Mouse (Mus musculus) liver, adult 2 months (tissue): Measurements from ENCODE around the gene Pxt1. TPM values are rescaled to one million over a fixed set of nuclear protein-coding genes. Genes with fewer than 3 reads are reported as not detected.

Source experiments
- DNase-seq: peaks from one replicate; pipeline ENCODE4 v3.0.0-alpha.2; 2011; ENCODE audit warnings: low read depth, low spot score; ENCODE audit errors: extremely low read depth
- H3K27ac ChIP-seq: fragments of 200-500 bp; replicated peaks from 2 replicates; pipeline ENCODE4 v1.5.1; 2012; ENCODE audit warnings: low read depth, mild to moderate bottlenecking, control low read depth, inconsistent platforms, low read length; ENCODE audit not compliant: insufficient read depth
- H3K27me3 ChIP-seq: fragments of 200-500 bp; 2 replicates; pipeline ENCODE4 v1.6.1; 2012; ENCODE audit warnings: mild to moderate bottlenecking, moderate library complexity, low read length, inconsistent platforms; ENCODE audit not compliant: control insufficient read depth, insufficient read depth
- H3K36me3 ChIP-seq: fragments of 200-500 bp; 2 replicates; pipeline ENCODE4 v1.6.1; 2012; ENCODE audit warnings: low read length, inconsistent platforms; ENCODE audit not compliant: control insufficient read depth, insufficient read depth
- H3K4me1 ChIP-seq: fragments of 200-500 bp; 2 replicates; pipeline ENCODE4 v1.6.1; 2011; ENCODE audit warnings: low read length; ENCODE audit not compliant: control insufficient read depth, insufficient read depth
- H3K4me3 ChIP-seq: fragments of 200-500 bp; 2 replicates; pipeline ENCODE4 v1.5.1; 2011; ENCODE audit warnings: low read depth, mild to moderate bottlenecking, control low read depth, low read length, moderate library complexity; ENCODE audit not compliant: insufficient read depth
- H3K79me2 ChIP-seq: fragments of 200-500 bp; 2 replicates; pipeline ENCODE4 v1.6.1; 2012; ENCODE audit warnings: inconsistent platforms, mild to moderate bottlenecking, low read length, moderate library complexity; ENCODE audit not compliant: control insufficient read depth, insufficient read depth
- H3K9ac ChIP-seq: fragments of 200-500 bp; 2 replicates; pipeline ENCODE4 v1.6.1; 2012; ENCODE audit warnings: low read depth, mild to moderate bottlenecking, control low read depth, inconsistent platforms, low read length
- CTCF ChIP-seq: fragments of 200-500 bp; IDR thresholded peaks from 2 replicates; pipeline ENCODE4 v1.5.1; 2011; ENCODE audit warnings: low read depth, low read length, control low read depth
- POLR2A ChIP-seq: fragments of 200-500 bp; IDR thresholded peaks from 2 replicates; pipeline ENCODE4 v1.6.1; 2011; ENCODE audit warnings: low read length, control low read depth; ENCODE audit not compliant: insufficient read depth; ENCODE audit errors: extremely low read depth
- WGBS: fragments of 180-500 bp; shearing (Covaris S2); methylation state at CpG from one replicate; pipeline ENCODE4 v1.1.7; 2018; 5-methylcytosine and 5-hydroxymethylcytosine counted together
- polyA plus RNA-seq: library from polyadenylated mRNA; depleted of rRNA; stranded (reverse); fragments of >200 nt; gene quantifications from 2 replicates; pipeline ENCODE4 v1.2.3, GENCODE M21; 2012
- total RNA-seq: library from RNA; depleted of rRNA; stranded (reverse); fragments of >200 nt; gene quantifications from 2 replicates; pipeline ENCODE4 v1.2.3, GENCODE M21; 2014

Pxt1 gene
- total and polyA plus RNA-seq, 2 experiments, result not detected

DNA sequence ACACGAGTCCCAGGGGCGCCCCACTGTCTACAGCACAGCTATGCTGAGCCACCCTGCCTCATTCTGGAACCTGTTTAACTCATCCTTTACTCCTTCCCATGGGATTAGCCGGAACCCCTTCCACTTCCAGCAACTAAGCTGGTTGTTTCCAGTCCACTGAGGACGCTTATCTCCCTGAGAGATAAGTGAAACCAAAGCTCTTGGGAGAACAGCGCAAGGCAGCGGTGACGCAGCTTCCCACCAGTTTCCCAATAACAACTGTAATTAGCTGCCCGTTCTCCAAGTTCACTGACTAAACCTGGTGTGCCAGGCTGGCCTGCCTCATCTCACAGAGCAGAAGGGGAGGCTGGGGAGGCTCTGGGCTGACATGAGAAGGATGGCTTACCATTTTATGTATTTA lies 22.6 kb downstream of the Pxt1 start:
- no peaks in the 10 kb centered on the region for H3K27me3 ChIP-seq

DNA sequence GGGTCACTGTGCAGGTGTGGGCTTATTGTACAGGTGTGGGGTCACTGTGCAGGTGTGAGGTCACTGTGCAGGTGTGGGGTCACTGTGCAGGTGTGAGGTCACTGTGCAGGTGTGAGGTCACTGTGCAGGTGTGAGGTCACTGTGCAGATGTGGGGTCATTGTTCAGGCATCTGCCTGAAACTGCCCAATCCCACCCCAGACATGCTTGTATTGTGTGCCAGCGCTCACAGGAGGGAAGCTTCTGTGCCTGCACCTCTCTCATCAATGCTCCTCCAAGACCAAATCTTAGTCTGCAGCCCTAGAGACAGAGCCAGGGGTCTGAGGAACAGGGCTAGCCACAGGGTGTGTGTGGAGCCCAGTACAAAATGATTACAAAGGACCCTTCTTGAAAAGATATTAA lies 27.1 kb downstream of the Pxt1 start:
- Histone ChIP-seq H3K27ac (no peak overlapping the region), H3K79me2 (no peaks in the 10 kb centered on the region), H3K36me3 (no peaks in the 10 kb centered on the region), H3K4me1 (peaks cover 6% of the 10 kb centered on the region), H3K4me3 (no peak overlapping the region), H3K27me3 (no peaks in the 10 kb centered on the region), H3K9ac (no peak overlapping the region)
- no peak for DNase-seq
- WGBS, result 100% methylated on average over 1 of the region's 1 CpGs
- TF ChIP-seq POLR2A (no peak), CTCF (no peak)

More for the DNA sequence above, 22.6 kb downstream of the Pxt1 start:
- TF ChIP-seq POLR2A, result no peak
- TF ChIP-seq CTCF, result no peak
- H3K36me3 ChIP-seq, result no peaks in the 10 kb centered on the region
- no peaks in the 10 kb centered on the region for H3K79me2 ChIP-seq
- no peak overlapping the region for H3K27ac ChIP-seq
- no peaks in the 10 kb centered on the region for H3K4me1 ChIP-seq
- no peak for DNase-seq
- WGBS, result 78% methylated on average over 8 of the region's 8 CpGs
- H3K4me3 ChIP-seq, result no peak overlapping the region; the same call in 1 of the 2 replicates
- H3K9ac ChIP-seq, result no peak overlapping the region

DNA sequence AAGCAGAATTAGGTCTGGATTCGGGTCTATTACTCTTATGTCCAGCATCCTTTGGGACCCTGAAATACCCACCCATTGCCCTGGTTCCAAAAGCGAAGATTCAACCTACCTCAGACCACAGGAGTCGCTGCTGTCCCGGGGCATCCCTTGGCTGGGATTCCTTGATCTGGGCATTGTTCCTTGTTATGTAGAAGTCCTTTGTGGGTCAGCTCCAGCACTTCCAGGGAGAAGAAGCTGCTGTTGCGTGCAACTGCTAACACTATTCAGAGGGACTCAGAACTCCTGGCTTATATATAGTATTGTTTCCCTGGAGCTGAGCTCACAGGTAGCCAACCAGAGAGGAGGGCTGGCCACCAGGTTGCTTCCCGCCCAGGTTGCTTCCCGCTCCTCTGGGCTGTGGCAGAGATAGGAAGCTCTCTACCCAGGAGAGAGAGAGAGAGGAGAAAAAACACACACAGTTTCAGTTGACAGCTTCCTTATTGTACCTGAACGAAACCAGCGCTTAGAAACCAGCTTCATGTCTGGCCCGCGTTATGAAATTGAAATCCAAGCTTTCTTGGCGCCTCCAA lies 28.5 kb downstream of the Pxt1 start, which contains the start of gene 4930539E08Rik:
Gene 4930539E08Rik, minus strand, starts transcription at position 265 of the 569 bp plus-strand sequence.
- 87% methylated on average over 12 of the region's 12 CpGs for WGBS
- TF ChIP-seq POLR2A (no peak), CTCF (no peak)
- Histone ChIP-seq H3K79me2 (no peaks in the 10 kb centered on the region), H3K36me3 (no peaks in the 10 kb centered on the region), H3K27me3 (no peaks in the 10 kb centered on the region), H3K4me3 (no peak within 1 kb of the TSS), H3K4me1 (peaks cover 6% of the 10 kb centered on the region), H3K27ac (no peak within 1 kb of the TSS), H3K9ac (no peak within 1 kb of the TSS)
- no peak for DNase-seq

DNA sequence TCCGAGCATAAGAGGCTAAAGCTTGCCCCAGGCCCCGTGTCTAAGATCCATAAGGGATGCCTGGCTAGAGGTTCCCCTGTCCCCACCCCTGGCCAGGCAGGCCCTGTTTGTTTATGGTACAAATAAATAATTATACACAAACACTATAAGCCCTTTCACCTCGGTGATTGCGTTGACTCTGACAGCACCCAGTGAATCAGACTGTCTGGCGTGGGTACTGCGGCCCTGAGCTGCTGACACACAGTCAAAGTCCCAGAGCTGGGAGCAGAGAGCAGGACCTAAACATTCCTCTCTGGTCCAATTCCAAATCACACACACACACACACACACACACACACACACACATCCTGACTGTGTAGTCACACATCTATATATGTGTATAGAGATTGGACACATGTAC lies 29.7 kb downstream of the Pxt1 start:
- H3K9ac ChIP-seq, result no peak overlapping the region
- H3K27ac ChIP-seq, result no peak overlapping the region
- WGBS, result 48% methylated on average over 6 of the region's 6 CpGs

DNA sequence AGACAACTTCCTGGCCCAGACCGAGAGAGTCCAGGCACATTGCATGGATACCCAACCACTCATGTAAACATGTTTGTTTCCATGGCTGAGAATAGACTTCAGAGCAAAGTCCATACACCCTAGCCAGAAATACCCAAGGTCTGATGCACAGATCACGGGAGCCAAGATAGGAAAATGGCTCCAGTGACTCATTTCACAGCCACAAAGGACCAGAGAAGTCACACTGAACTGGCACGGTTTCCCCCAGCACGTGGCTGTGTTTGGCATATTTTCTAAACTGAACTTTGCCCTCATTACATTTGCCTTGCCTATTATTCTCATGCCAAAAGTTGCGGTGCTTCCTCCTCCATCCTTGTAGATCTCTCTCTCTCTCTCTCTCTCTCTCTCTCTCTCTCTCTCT lies 30.4 kb downstream of the Pxt1 start:
- H3K79me2 ChIP-seq, result no peaks in the 10 kb centered on the region
- no peak overlapping the region for H3K9ac ChIP-seq
- WGBS, result 15% methylated on average over 5 of the region's 5 CpGs
- no peaks in the 10 kb centered on the region for H3K36me3 ChIP-seq
- no peaks in the 10 kb centered on the region for H3K27me3 ChIP-seq
- no peak overlapping the region for H3K27ac ChIP-seq
- peak; percentile 85 for DNase-seq
- no peak overlapping the region for H3K4me3 ChIP-seq
- H3K4me1 ChIP-seq, result peaks cover 10% of the 10 kb centered on the region
- no peak for TF ChIP-seq POLR2A
- no peak for TF ChIP-seq CTCF

More for the DNA sequence above, 29.7 kb downstream of the Pxt1 start:
- H3K4me3 ChIP-seq, result no peak overlapping the region
- peaks cover 10% of the 10 kb centered on the region for H3K4me1 ChIP-seq
- H3K36me3 ChIP-seq, result no peaks in the 10 kb centered on the region
- H3K27me3 ChIP-seq, result no peaks in the 10 kb centered on the region
- DNase-seq, result peak; percentile 35
- H3K79me2 ChIP-seq, result no peaks in the 10 kb centered on the region
- no peak for TF ChIP-seq POLR2A
- TF ChIP-seq CTCF, result no peak

DNA sequence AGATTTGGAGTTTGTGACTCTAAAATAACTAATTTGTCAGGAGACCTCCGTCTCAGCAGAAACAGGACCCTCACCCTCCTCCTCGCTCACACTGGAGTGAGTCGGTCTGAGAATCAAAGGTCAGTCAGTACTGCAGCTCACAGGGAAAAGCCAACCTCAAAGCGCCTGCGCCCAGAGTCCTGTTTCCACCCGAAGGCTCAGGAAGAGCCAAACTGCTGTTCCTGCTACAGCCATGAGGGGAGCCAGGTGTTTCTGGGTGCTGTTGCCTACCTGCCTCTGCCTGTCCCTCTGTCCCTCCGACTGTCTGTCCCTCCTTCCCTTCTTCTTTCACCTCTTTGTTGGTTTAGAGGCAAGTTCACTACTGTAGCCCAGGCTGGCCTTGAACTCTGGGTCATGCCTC lies 33.5 kb downstream of the Pxt1 start:
- Histone ChIP-seq H3K4me3 (no peak overlapping the region), H3K27me3 (no peaks in the 10 kb centered on the region), H3K4me1 (peaks cover 10% of the 10 kb centered on the region), H3K79me2 (no peaks in the 10 kb centered on the region), H3K27ac (no peak overlapping the region), H3K9ac (no peak overlapping the region), H3K36me3 (no peaks in the 10 kb centered on the region)
- TF ChIP-seq CTCF, result peak; percentile 70
- no peak for TF ChIP-seq POLR2A
- peak; percentile 79 for DNase-seq
- 34% methylated on average over 7 of the region's 7 CpGs for WGBS
